Mouse (Mus musculus) right cerebral cortex, postnatal 36 days (tissue): ENCODE data around the gene Gm26897.
A peak's percentile ranks its signal among the peaks of the same experiment; 100 is the strongest.

Source experiments
- DNase-seq, 2 experiments: peaks; one replicate each; pipeline ENCODE4 v3.0.0; 2022; ENCODE audit warnings: low spot score in 2 of 2, mixed read lengths in 1 of 2

Gm26897 gene

DNA sequence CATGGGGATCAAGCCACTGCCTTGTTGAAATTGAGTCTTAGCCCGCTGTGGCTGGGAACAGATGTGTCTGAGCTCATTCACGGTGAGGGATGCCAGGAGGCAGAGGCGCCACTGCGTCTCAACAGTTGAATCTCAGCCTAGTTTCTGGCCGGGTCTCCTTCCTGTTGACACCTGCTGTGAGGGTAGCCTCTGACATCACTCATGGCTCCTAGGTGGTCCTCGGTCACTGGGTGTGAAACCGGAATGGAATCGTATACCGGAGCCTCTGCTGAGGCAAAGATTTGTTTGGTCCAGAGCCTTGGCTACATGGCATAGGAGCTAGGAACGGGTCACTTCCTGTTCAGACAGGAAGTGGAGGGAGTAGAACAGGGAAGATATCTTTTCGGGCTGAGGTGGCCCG lies at the start of gene Gm26897:
Gene Gm26897 (plus strand): TSS at position 74 of the 400 bp plus-strand sequence.
- DNase-seq, result no peak

- DNase-seq, result no peak
These were observed 46.4 kb upstream of the Gm26897 start for GRCm38 (mm10) chr5:111687370-111687769.

GRCm38 (mm10) chr5:111688584-111688983 lies 45.1 kb upstream of the Gm26897 start:
- DNase-seq, result no peak

- DNase-seq, result no peak
These were observed 35.7 kb upstream of the Gm26897 start for GRCm38 (mm10) chr5:111697996-111698395.

GRCm38 (mm10) chr5:111699711-111700303 lies 33.9 kb upstream of the Gm26897 start:
- no peak for DNase-seq

- DNase-seq, result no peak
These were observed 31.9 kb upstream of the Gm26897 start for GRCm38 (mm10) chr5:111701634-111702329.

- no peak for DNase-seq
These were observed 30.1 kb upstream of the Gm26897 start for GRCm38 (mm10) chr5:111703586-111703985.

GRCm38 (mm10) chr5:111704326-111704725 lies 29.4 kb upstream of the Gm26897 start:
- DNase-seq, result no peak

- DNase-seq, result no peak
These were observed 24.4 kb upstream of the Gm26897 start for GRCm38 (mm10) chr5:111709195-111709901.

DNA sequence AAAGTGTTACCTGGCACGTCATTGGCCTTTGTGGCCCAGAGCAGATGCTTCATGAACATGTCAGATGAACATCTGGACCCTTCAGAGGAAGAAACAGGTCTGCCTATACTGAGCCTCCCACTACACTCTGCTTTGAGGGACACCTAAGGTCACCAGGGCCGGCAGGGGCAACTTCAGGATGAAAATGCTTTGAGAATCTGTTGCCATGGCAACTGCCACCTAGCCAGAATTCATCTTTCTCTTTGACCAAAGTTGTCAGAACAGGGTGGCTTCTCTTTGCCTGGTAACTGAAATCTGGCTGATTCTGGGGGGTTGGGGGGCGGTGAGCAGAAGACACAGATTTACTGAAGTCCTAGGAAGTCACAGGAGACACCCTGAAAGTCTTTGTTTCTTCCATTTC lies 14.7 kb upstream of the Gm26897 start:
- no peak for DNase-seq

GRCm38 (mm10) chr5:111720726-111721125 lies 13.0 kb upstream of the Gm26897 start:
- peak; percentile 50 to 55 for DNase-seq

GRCm38 (mm10) chr5:111724713-111725112 lies 9.0 kb upstream of the Gm26897 start:
- DNase-seq, result peak; percentile 32 to 39

DNA sequence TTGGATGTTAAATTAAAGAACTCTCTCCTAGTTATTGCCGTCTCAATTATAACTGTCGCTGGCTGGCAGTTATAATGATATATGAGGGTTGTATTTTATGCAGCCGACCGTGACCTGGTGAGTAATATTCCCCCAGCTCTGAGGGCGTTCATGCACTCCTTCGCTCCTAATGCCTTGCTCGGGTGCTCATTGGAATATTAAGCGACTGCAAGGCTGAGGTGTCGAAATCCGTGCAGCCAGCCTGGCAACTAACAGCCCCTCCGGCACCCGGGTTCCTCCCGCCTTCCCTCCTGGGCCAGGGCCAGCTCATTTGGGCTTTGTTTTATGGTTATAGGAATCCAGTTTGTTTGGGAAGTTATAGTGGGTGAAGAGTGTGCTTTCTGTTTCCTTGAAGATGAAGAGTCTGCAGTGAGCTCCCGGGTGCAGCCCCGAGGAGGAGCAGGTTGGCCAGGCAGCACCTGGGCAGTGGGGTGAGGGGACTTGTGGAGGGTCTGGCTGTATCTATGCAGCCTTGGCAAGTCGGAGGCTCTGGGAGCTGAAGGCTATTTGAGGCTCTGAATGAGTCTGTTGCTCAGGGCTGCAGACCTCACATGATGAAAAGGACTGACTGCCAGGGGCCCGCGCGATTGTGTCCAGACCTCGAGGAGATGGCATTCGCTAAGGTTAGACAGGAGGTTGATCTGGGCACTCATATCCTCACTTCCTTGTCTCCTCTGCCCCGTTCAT lies 8.4 kb upstream of the Gm26897 start:
- no peak for DNase-seq

DNA sequence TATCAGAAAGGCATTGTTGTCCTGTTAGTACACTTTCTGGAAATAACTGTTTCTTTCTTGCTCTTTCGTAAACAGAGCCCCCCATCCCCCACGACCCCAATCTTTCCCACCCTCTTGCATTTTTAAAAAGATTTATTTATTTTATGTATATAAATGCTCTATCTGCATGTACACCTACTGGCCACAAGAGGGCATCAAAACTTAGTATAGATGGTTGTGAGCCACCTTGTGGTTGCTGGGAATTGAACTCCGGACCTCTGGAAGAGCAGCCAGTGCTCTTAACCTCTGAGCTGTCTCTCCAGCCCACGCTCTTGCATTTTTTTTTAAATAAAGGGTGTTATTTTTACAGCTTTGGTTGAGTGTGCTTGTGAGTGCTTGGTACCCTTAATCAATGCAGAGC lies 5.3 kb upstream of the Gm26897 start:
- DNase-seq, result no peak

GRCm38 (mm10) chr5:111730560-111731167 lies 3.1 kb upstream of the Gm26897 start:
- no peak for DNase-seq

GRCm38 (mm10) chr5:111732194-111732593 lies 1.5 kb upstream of the Gm26897 start:
- no peak for DNase-seq

DNA sequence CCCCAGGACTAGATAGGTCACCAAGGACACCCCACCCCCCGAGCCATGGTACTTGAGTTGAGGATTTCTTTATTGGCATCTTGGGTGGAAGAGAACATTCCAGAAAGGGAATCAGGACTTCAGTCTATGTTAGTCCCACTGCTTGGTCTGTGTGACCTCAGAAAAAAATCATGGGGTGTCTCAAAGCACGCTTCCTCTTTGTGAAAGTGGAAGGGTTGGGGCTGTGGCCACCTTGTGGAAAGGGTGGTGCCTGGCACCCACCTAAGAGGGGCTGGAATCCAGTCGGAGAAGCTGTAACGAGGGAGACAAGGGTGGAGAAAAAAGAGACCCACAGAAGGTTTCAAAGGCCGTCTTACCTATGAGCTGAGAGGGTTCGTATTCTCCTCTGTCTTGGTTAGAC lies 5.8 kb downstream of the Gm26897 start:
- no peak for DNase-seq

GRCm38 (mm10) chr5:111740384-111741275 lies 6.9 kb downstream of the Gm26897 start:
- no peak for DNase-seq

DNA sequence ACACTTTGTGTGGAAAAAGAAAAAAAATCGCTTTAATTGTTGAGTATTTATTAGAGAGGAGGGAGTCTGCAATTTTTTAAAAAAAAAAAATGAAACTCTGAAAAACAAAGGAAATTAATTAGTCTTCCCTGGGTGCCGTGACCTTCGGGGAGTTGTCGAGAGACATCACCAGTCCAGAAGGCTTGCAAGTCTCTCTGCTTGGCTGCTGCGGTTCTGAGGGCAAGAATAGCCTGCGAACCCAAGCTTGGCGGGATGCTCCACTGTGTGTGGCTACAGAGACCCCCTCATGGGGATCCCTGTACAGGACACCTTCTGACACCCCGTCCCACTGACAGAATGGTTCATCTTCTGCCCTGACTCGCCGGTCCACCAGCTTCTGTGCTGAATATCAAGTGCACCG lies 7.6 kb downstream of the Gm26897 start:
- DNase-seq, result no peak

DNA sequence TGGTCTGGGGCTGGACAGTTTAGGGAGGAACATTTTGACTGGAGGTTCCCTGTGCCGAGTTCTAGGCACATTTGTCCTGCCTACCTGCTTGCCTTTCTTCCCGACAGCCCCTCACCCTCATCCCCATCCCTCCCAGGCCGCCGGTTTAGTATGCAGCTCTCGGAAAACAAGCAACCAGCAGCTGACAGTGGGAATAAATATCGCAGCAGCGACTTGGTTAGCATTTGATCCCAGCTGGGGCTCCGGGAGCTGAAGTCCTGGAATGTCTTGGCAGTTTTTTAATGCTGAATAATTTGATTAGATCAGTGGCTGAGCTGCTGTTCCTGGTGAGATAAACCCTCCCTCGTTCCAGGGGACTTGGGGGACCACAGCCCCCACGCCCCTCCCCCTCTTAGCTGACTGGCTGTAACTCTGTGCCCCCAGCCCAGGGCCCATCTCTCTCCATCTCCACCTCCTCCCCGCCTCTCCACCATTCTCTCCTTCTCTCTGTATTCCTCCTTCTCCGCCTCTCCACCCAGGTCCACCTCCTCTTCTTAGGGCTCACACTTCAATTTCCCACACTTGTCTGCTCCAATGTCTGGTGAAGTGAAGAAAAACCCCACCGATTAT lies 8.7 kb downstream of the Gm26897 start:
- DNase-seq, result no peak
